Mouse (Mus musculus): Measurements from ENCODE around the gene Crtc3. TPM values are rescaled to one million over a fixed set of nuclear protein-coding genes. Genes with fewer than 3 reads are reported as not detected.

The Crtc3 gene
- polyA plus RNA-seq, 1 experiment from 2014 or later = 18.5 TPM

- H3K27ac ChIP-seq (replicated peaks in 1 of 2; ENCODE audit: control insufficient read depth in 1 of 2, insufficient read depth in 1 of 2, low read depth in 2 of 2, low read length in 2 of 2) = peak overlapping the region; percentile 8 to 81; a peak in 2 of 4 replicates
- H3K9me3 ChIP-seq (ENCODE audit: control insufficient read depth, low read length) = no peaks in the 10 kb centered on the region
- H3K9ac ChIP-seq (ENCODE audit: low read length) = no peak overlapping the region
- H3K36me3 ChIP-seq (ENCODE audit: control insufficient read depth, insufficient read depth, low read length) = no peaks in the 10 kb centered on the region
- ATAC-seq (ENCODE audit: insufficient number of reproducible peaks, insufficient read depth, low FRiP score, low read depth) = no peak
- H3K4me3 ChIP-seq (ENCODE audit: control insufficient read depth in 1 of 2, insufficient read depth in 1 of 2, low read depth in 1 of 2, low read length in 2 of 2) = no peak overlapping the region
- WGBS = 46% methylated on average over 3 of the region's 3 CpGs
- H3K4me2 ChIP-seq (ENCODE audit: low read length) = no peak overlapping the region
- H3K27me3 ChIP-seq (ENCODE audit: control insufficient read depth, insufficient read depth, low read length) = no peaks in the 10 kb centered on the region
- peaks cover 19 to 35% of the 10 kb centered on the region in 2 experiments for H3K4me1 ChIP-seq (ENCODE audit: control insufficient read depth in 2 of 2, insufficient read depth in 2 of 2, low read length in 2 of 2)
These were observed 132.5 kb downstream of the Crtc3 start for GRCm38 (mm10) chr7:80556166-80556565.

DNA sequence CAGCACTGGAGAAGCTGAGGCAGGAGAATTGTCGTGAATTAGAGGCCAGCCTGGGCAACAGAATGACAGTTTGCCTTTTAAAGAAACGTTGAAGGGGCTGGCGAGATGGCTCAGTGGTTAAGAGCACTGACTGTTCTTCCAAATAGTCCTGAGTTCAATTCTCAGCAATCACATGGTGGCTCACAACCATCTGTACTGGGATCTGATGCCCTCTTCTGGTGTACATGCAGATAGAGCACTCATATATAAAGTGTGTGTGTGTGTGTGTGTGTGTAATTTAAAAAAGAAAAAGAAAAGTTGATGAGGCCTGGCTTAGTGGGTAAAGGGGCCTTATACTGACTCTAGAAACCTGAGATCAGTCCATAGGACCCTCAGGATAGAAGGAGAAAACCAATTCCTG lies 133.5 kb downstream of the Crtc3 start:
- Histone ChIP-seq H3K4me2 (ENCODE audit: low read length) (peak overlapping the region; percentile 16; the same call in 1 of the 2 replicates), H3K9me3 (ENCODE audit: control insufficient read depth, low read length) (no peaks in the 10 kb centered on the region), H3K4me3 (ENCODE audit: control insufficient read depth in 1 of 2, insufficient read depth in 1 of 2, low read depth in 1 of 2, low read length in 2 of 2) (no peak overlapping the region), H3K27ac (replicated peaks in 1 of 2; ENCODE audit: control insufficient read depth in 1 of 2, insufficient read depth in 1 of 2, low read depth in 2 of 2, low read length in 2 of 2) (peak overlapping the region; percentile 74 to 81), H3K4me1 (ENCODE audit: control insufficient read depth in 2 of 2, insufficient read depth in 2 of 2, low read length in 2 of 2) (peaks cover 19 to 35% of the 10 kb centered on the region in 2 experiments), H3K9ac (ENCODE audit: low read length) (no peak overlapping the region), H3K36me3 (ENCODE audit: control insufficient read depth, insufficient read depth, low read length) (no peaks in the 10 kb centered on the region), H3K27me3 (ENCODE audit: control insufficient read depth, insufficient read depth, low read length) (no peaks in the 10 kb centered on the region)
- WGBS = 76% methylated on average over 3 of the region's 3 CpGs
- ATAC-seq (ENCODE audit: insufficient number of reproducible peaks, insufficient read depth, low FRiP score, low read depth) = no peak

GRCm38 (mm10) chr7:80554180-80555021 lies 134.3 kb downstream of the Crtc3 start:
- peak; percentile 52; the same call in 1 of the 2 replicates for ATAC-seq (ENCODE audit: insufficient number of reproducible peaks, insufficient read depth, low FRiP score, low read depth)
- WGBS = 49% methylated on average over 22 of the region's 22 CpGs
- H3K27ac ChIP-seq (replicated peaks in 1 of 2; ENCODE audit: control insufficient read depth in 1 of 2, insufficient read depth in 1 of 2, low read depth in 2 of 2, low read length in 2 of 2) = peak overlapping the region; percentile 74 to 81
- peaks cover 19 to 35% of the 10 kb centered on the region in 2 experiments for H3K4me1 ChIP-seq (ENCODE audit: control insufficient read depth in 2 of 2, insufficient read depth in 2 of 2, low read length in 2 of 2)
- H3K4me3 ChIP-seq (ENCODE audit: control insufficient read depth in 1 of 2, insufficient read depth in 1 of 2, low read depth in 1 of 2, low read length in 2 of 2) = no peak overlapping the region
- 0 out of 2 replicates have a peak overlapping the region, but pooled peaks have one; percentile 45 for H3K9ac ChIP-seq (ENCODE audit: low read length)
- no peaks in the 10 kb centered on the region for H3K27me3 ChIP-seq (ENCODE audit: control insufficient read depth, insufficient read depth, low read length)
- no peaks in the 10 kb centered on the region for H3K9me3 ChIP-seq (ENCODE audit: control insufficient read depth, low read length)
- peak overlapping the region; percentile 16 for H3K4me2 ChIP-seq (ENCODE audit: low read length)
- H3K36me3 ChIP-seq (ENCODE audit: control insufficient read depth, insufficient read depth, low read length) = no peaks in the 10 kb centered on the region

DNA sequence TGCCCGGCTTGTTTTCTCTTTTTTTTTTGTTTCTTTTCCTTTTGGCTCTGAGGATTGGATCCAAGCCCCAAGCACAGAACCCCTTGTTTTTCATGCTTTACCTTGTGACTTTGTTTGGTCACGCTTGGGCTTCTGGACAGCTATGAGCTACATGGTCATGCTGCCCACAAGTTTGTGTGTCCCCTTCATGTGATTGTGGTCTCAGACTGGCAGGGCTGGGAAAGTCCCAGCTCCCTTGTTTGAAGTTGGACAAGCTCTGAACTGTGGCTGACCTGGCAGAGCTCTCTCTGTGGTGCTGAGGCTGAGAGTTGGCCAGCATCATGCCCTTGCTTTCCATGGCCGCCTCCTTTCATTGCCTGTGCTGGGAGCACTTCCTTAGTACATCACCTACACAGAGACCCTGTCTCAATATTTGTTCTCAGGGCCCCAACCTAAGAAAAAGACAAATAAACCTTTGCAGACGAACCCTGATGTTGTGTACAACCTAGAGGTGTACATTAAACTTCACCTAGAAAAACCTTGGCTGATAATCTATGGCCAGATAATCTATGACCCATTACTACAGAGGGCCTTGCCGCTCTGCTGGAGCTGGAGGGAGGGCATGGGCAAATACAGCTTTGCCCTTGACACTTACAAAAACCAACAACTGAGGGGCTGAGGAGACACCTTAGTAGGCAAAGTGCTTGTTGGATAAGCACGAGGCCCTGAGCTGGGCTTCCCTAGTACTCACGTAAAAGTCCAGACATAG lies 140.0 kb downstream of the Crtc3 start:
- H3K9ac ChIP-seq (ENCODE audit: low read length) = no peak overlapping the region
- H3K9me3 ChIP-seq (ENCODE audit: control insufficient read depth, low read length) = no peaks in the 10 kb centered on the region
- WGBS = 80% methylated on average over 7 of the region's 7 CpGs
- no peak overlapping the region for H3K4me3 ChIP-seq (ENCODE audit: control insufficient read depth in 1 of 2, insufficient read depth in 1 of 2, low read depth in 1 of 2, low read length in 2 of 2)
- H3K27ac ChIP-seq (replicated peaks in 1 of 2; ENCODE audit: control insufficient read depth in 1 of 2, insufficient read depth in 1 of 2, low read depth in 2 of 2, low read length in 2 of 2) = no peak overlapping the region
- no peaks in the 10 kb centered on the region for H3K4me1 ChIP-seq (ENCODE audit: control insufficient read depth in 2 of 2, insufficient read depth in 2 of 2, low read length in 2 of 2)
- ATAC-seq (ENCODE audit: insufficient number of reproducible peaks, insufficient read depth, low FRiP score, low read depth) = no peak
- no peaks in the 10 kb centered on the region for H3K36me3 ChIP-seq (ENCODE audit: control insufficient read depth, insufficient read depth, low read length)
- H3K27me3 ChIP-seq (ENCODE audit: control insufficient read depth, insufficient read depth, low read length) = no peaks in the 10 kb centered on the region
- no peak overlapping the region for H3K4me2 ChIP-seq (ENCODE audit: low read length)

- 63% methylated on average over 7 of the region's 7 CpGs for WGBS
- H3K4me1 ChIP-seq (ENCODE audit: control insufficient read depth in 2 of 2, insufficient read depth in 2 of 2, low read length in 2 of 2) = no peaks in the 10 kb centered on the region
- no peaks in the 10 kb centered on the region for H3K36me3 ChIP-seq (ENCODE audit: control insufficient read depth, insufficient read depth, low read length)
- H3K9me3 ChIP-seq (ENCODE audit: control insufficient read depth, low read length) = no peaks in the 10 kb centered on the region
- no peaks in the 10 kb centered on the region for H3K27me3 ChIP-seq (ENCODE audit: control insufficient read depth, insufficient read depth, low read length)
- no peak overlapping the region for H3K27ac ChIP-seq (replicated peaks in 1 of 2; ENCODE audit: control insufficient read depth in 1 of 2, insufficient read depth in 1 of 2, low read depth in 2 of 2, low read length in 2 of 2)
- H3K4me3 ChIP-seq (ENCODE audit: control insufficient read depth in 1 of 2, insufficient read depth in 1 of 2, low read depth in 1 of 2, low read length in 2 of 2) = no peak overlapping the region
- ATAC-seq (ENCODE audit: insufficient number of reproducible peaks, insufficient read depth, low FRiP score, low read depth) = no peak
- H3K9ac ChIP-seq (ENCODE audit: low read length) = no peak overlapping the region
- no peak overlapping the region for H3K4me2 ChIP-seq (ENCODE audit: low read length)
These were observed 146.4 kb downstream of the Crtc3 start for GRCm38 (mm10) chr7:80542139-80542831.

- H3K4me3 ChIP-seq (ENCODE audit: control insufficient read depth in 1 of 2, insufficient read depth in 1 of 2, low read depth in 1 of 2, low read length in 2 of 2) = no peak overlapping the region
- H3K9me3 ChIP-seq (ENCODE audit: control insufficient read depth, low read length) = no peaks in the 10 kb centered on the region
- no peaks in the 10 kb centered on the region for H3K27me3 ChIP-seq (ENCODE audit: control insufficient read depth, insufficient read depth, low read length)
- H3K36me3 ChIP-seq (ENCODE audit: control insufficient read depth, insufficient read depth, low read length) = no peaks in the 10 kb centered on the region
- 58% methylated on average over 5 of the region's 5 CpGs for WGBS
- no peak for ATAC-seq (ENCODE audit: insufficient number of reproducible peaks, insufficient read depth, low FRiP score, low read depth)
- H3K4me2 ChIP-seq (ENCODE audit: low read length) = no peak overlapping the region
- H3K27ac ChIP-seq (replicated peaks in 1 of 2; ENCODE audit: control insufficient read depth in 1 of 2, insufficient read depth in 1 of 2, low read depth in 2 of 2, low read length in 2 of 2) = no peak overlapping the region
- no peaks in the 10 kb centered on the region for H3K4me1 ChIP-seq (ENCODE audit: control insufficient read depth in 2 of 2, insufficient read depth in 2 of 2, low read length in 2 of 2)
- no peak overlapping the region for H3K9ac ChIP-seq (ENCODE audit: low read length)
These were observed 149.1 kb downstream of the Crtc3 start for GRCm38 (mm10) chr7:80539581-80539980.
